Mouse (Mus musculus) liver, embryonic 11.5 days (tissue): ENCODE measurements around the gene Grasp. TPM values are rescaled to one million over a fixed set of nuclear protein-coding genes. Genes with fewer than 3 reads are reported as not detected.
A peak's percentile ranks its signal among the peaks of the same experiment; 100 is the strongest.

Experiments used
- ATAC-seq: fragments of 200-750 bp; cut with Nextera tagmentation; replicated peaks from 2 replicates; pipeline ENCODE4 v1.8.0; 2017; ENCODE audit warnings: moderate number of reproducible peaks, mild to moderate bottlenecking, moderate TSS enrichment, moderate library complexity; ENCODE audit not compliant: low FRiP score
- DNase-seq: peaks from one replicate; pipeline ENCODE4 v3.0.0-alpha.2; 2017; ENCODE audit warnings: low spot score
- H3K27ac ChIP-seq: fragments of 300-500 bp; sonication (generic); 2 replicates; pipeline ENCODE4 v1.5.1; 2014; ENCODE audit warnings: mild to moderate bottlenecking, low read depth, low read length, control low read depth
- H3K27me3 ChIP-seq: fragments of 300-500 bp; sonication (generic); replicated peaks from 2 replicates; pipeline ENCODE4 v1.6.1; 2014; ENCODE audit warnings: low read length, mixed read lengths; ENCODE audit not compliant: control insufficient read depth, insufficient read depth
- H3K36me3 ChIP-seq: fragments of 300-500 bp; sonication (generic); 2 replicates; pipeline ENCODE4 v1.6.1; 2014; ENCODE audit warnings: mild to moderate bottlenecking, low read length, moderate library complexity, mixed read lengths; ENCODE audit not compliant: control insufficient read depth, insufficient read depth
- H3K4me1 ChIP-seq: fragments of 300-500 bp; sonication (generic); replicated peaks from 2 replicates; pipeline ENCODE4 v1.6.1; 2014; ENCODE audit warnings: low read length, mixed read lengths; ENCODE audit not compliant: control insufficient read depth, insufficient read depth
- H3K4me2 ChIP-seq: fragments of 300-500 bp; sonication (generic); 2 replicates; pipeline ENCODE4 v1.6.1; 2014; ENCODE audit warnings: mild to moderate bottlenecking, control low read depth, moderate library complexity
- H3K4me3 ChIP-seq: fragments of 300-500 bp; sonication (generic); 2 replicates; pipeline ENCODE4 v1.5.1; 2014; ENCODE audit warnings: low read depth, low read length, control low read depth
- H3K9ac ChIP-seq: fragments of 300-500 bp; sonication (generic); 2 replicates; pipeline ENCODE4 v1.6.1; 2014; ENCODE audit warnings: low read depth, low read length, control low read depth
- H3K9me3 ChIP-seq: fragments of 300-500 bp; sonication (generic); 2 replicates; pipeline ENCODE4 v1.6.1; 2016; ENCODE audit warnings: low read length, inconsistent platforms, mixed read lengths; ENCODE audit not compliant: control insufficient read depth
- WGBS: fragments of 180-500 bp; shearing (Covaris S2); extraction: QIAGEN DNeasy Blood & Tissue Kit; methylation state at CpG from one replicate; pipeline ENCODE4 v1.1.7; 2014; 5-methylcytosine and 5-hydroxymethylcytosine counted together
- polyA plus RNA-seq: library from polyadenylated mRNA; unstranded; fragments of >200 nt; fragmentation: Nextera tagmentation; extraction: Ambion mirVana; gene quantifications from 2 replicates; pipeline ENCODE4 v1.2.1, GENCODE M21; 2014

Gene Grasp
- polyA plus RNA-seq, 1 experiment from 2014 or later, result 1.5 TPM

- H3K9ac ChIP-seq, result no peak overlapping the region
- no peak for DNase-seq
- peaks cover 4% of the 10 kb centered on the region; the same call in 1 of the 2 replicates for H3K36me3 ChIP-seq
- peaks cover 8% of the 10 kb centered on the region for H3K4me1 ChIP-seq
- no peak overlapping the region for H3K4me3 ChIP-seq
- no peak overlapping the region for H3K27ac ChIP-seq
- H3K27me3 ChIP-seq, result peaks cover 27% of the 10 kb centered on the region
- no peak overlapping the region for H3K4me2 ChIP-seq
- no peak for ATAC-seq
- 78% methylated on average over 21 of the region's 21 CpGs for WGBS
- no peaks in the 10 kb centered on the region for H3K9me3 ChIP-seq
Measured at GRCm38 (mm10) chr15:101228866-101229590, 5.0 kb downstream of the Grasp start.

GRCm38 (mm10) chr15:101230503-101230902 lies 6.5 kb downstream of the Grasp start:
- peaks cover 4% of the 10 kb centered on the region; the same call in 1 of the 2 replicates for H3K36me3 ChIP-seq
- H3K4me1 ChIP-seq, result peaks cover 8% of the 10 kb centered on the region; the same call in 1 of the 2 replicates
- WGBS, result 94% methylated on average over 19 of the region's 19 CpGs

GRCm38 (mm10) chr15:101230995-101231647 lies 7.1 kb downstream of the Grasp start:
- Histone ChIP-seq H3K36me3 (peaks cover 4% of the 10 kb centered on the region; the same call in 1 of the 2 replicates), H3K4me1 (peaks cover 8% of the 10 kb centered on the region; the same call in 1 of the 2 replicates), H3K27ac (no peak overlapping the region), H3K4me2 (peak overlapping the region; percentile 37), H3K9me3 (no peaks in the 10 kb centered on the region), H3K4me3 (no peak overlapping the region), H3K9ac (no peak overlapping the region), H3K27me3 (peaks cover 6% of the 10 kb centered on the region)
- WGBS, result 74% methylated on average over 23 of the region's 23 CpGs
- no peak for DNase-seq
- ATAC-seq, result no peak

More at GRCm38 (mm10) chr15:101230503-101230902, 6.5 kb downstream of the Grasp start:
- Histone ChIP-seq H3K9ac (no peak overlapping the region), H3K27ac (no peak overlapping the region), H3K9me3 (no peaks in the 10 kb centered on the region), H3K4me3 (no peak overlapping the region), H3K4me2 (no peak overlapping the region), H3K27me3 (peaks cover 12% of the 10 kb centered on the region)
- no peak for DNase-seq
- ATAC-seq, result no peak

GRCm38 (mm10) chr15:101231648-101232180 lies 7.7 kb downstream of the Grasp start:
- ATAC-seq (no peak), DNase-seq (no peak)
- Histone ChIP-seq H3K9ac (no peak overlapping the region), H3K36me3 (peaks cover 4% of the 10 kb centered on the region; the same call in 1 of the 2 replicates), H3K9me3 (no peaks in the 10 kb centered on the region), H3K4me1 (peaks cover 8% of the 10 kb centered on the region; the same call in 1 of the 2 replicates), H3K27me3 (peaks cover 3% of the 10 kb centered on the region; the same call in 1 of the 2 replicates), H3K27ac (no peak overlapping the region), H3K4me3 (0 out of 2 replicates have a peak overlapping the region, but pooled peaks have one; percentile 7), H3K4me2 (peak overlapping the region; percentile 37)
- WGBS, result 59% methylated on average over 56 of the region's 56 CpGs

GRCm38 (mm10) chr15:101232607-101233006 lies 8.6 kb downstream of the Grasp start:
- H3K27me3 ChIP-seq, result no peaks in the 10 kb centered on the region; the same call in none of the 2 replicates
- WGBS, result 63% methylated on average over 4 of the region's 4 CpGs
- no peaks in the 10 kb centered on the region for H3K9me3 ChIP-seq
- no peak overlapping the region for H3K4me2 ChIP-seq
- H3K9ac ChIP-seq, result no peak overlapping the region
- no peak overlapping the region for H3K27ac ChIP-seq
- H3K4me3 ChIP-seq, result no peak overlapping the region
- no peak for ATAC-seq
- peaks cover 8% of the 10 kb centered on the region; the same call in 1 of the 2 replicates for H3K4me1 ChIP-seq
- H3K36me3 ChIP-seq, result peaks cover 4% of the 10 kb centered on the region; the same call in 1 of the 2 replicates
- no peak for DNase-seq

GRCm38 (mm10) chr15:101233183-101233582 lies 9.2 kb downstream of the Grasp start:
- H3K27me3 ChIP-seq, result no peaks in the 10 kb centered on the region; the same call in none of the 2 replicates
- peaks cover 3% of the 10 kb centered on the region; the same call in 1 of the 2 replicates for H3K4me1 ChIP-seq
- no peaks in the 10 kb centered on the region for H3K9me3 ChIP-seq
- 81% methylated on average over 3 of the region's 3 CpGs for WGBS
- ATAC-seq, result no peak
- H3K4me2 ChIP-seq, result no peak overlapping the region
- H3K36me3 ChIP-seq, result peaks cover 4% of the 10 kb centered on the region; the same call in 1 of the 2 replicates
- DNase-seq, result no peak
- no peak overlapping the region for H3K4me3 ChIP-seq
- no peak overlapping the region for H3K27ac ChIP-seq
- H3K9ac ChIP-seq, result no peak overlapping the region

GRCm38 (mm10) chr15:101233641-101234275 lies 9.8 kb downstream of the Grasp start:
- Histone ChIP-seq H3K36me3 (peaks cover 4% of the 10 kb centered on the region; the same call in 1 of the 2 replicates), H3K9ac (no peak overlapping the region), H3K27ac (no peak overlapping the region), H3K4me3 (no peak overlapping the region), H3K4me1 (peaks cover 3% of the 10 kb centered on the region; the same call in 1 of the 2 replicates), H3K27me3 (peaks cover 3% of the 10 kb centered on the region), H3K9me3 (no peaks in the 10 kb centered on the region), H3K4me2 (no peak overlapping the region)
- ATAC-seq (no peak), DNase-seq (no peak)
- WGBS, result 31% methylated on average over 11 of the region's 11 CpGs
